In genomic region chr2:27983093-27983492, GRCm38 (mm10) we compare ENCODE assay signal across 27 mouse cellular contexts.
A peak's percentile ranks its signal among the peaks of the same experiment; 100 is the strongest.
DNase-seq lines count a peak whose midpoint lies in the region; ATAC-seq and TF ChIP-seq lines count a peak whose summit lies in the region.
"Had no signal": no experiment of that assay in that cellular context is flagged by ENCODE, and none has a peak within 500 bp of the region (broad histone marks: within the 10 kb centered on the region; RNA-seq: fewer than 3 reads in every experiment).

No protein-coding gene starts in this region.

- H3K4me3 ChIP-seq in stomach, embryonic 15.5 days (replicated peaks), result no peak overlapping the region
- no peak overlapping the region for H3K4me3 ChIP-seq in stomach, postnatal 0 days (ENCODE audit: low read depth, low read length)
- H3K4me3 ChIP-seq in liver, embryonic 15.5 days (replicated peaks), result no peak overlapping the region
- H3K4me3 ChIP-seq: gastrocnemius, adult 2 months; heart, embryonic 15.5 days; hindbrain, embryonic 12.5 days; limb, embryonic 10.5 days; limb, embryonic 15.5 days; lung, embryonic 15.5 days; midbrain, embryonic 10.5 days; midbrain, embryonic 15.5 days had no signal

- DNase-seq in adrenal gland, adult 2 months, result peak; percentile 22
- DNase-seq in adrenal gland, postnatal 14 days, result no peak
- DNase-seq in stomach, postnatal 0 days (ENCODE audit: low spot score), result no peak
- DNase-seq in urinary bladder, postnatal 36 days (ENCODE audit: low spot score in 2 of 2), result no peak
- no peak for DNase-seq in ovary, postnatal 10 days (ENCODE audit: low spot score)
- no peak for DNase-seq in cerebellum, postnatal 14 days
- DNase-seq: adrenal gland, postnatal 25 days; cerebellum, postnatal 36 days; gastrocnemius, adult 2 months; gastrocnemius, postnatal 36 days; heart, postnatal 36 days; kidney, adult 8-10 months; layer of hippocampus, adult 9-11 months; spleen, adult 18-20 months; thymus, adult 2 months; thymus, postnatal 4 days had no signal

- H3K27ac ChIP-seq in stomach, embryonic 15.5 days, result 0 out of 2 replicates have a peak overlapping the region, but pooled peaks have one; percentile 4
- H3K27ac ChIP-seq in stomach, postnatal 0 days (replicated peaks), result no peak overlapping the region
- H3K27ac ChIP-seq in liver, embryonic 15.5 days (replicated peaks), result peak overlapping the region; percentile 98
- H3K27ac ChIP-seq: gastrocnemius, adult 2 months; heart, embryonic 15.5 days; hindbrain, embryonic 12.5 days; kidney, postnatal 0 days; limb, embryonic 15.5 days; midbrain, embryonic 15.5 days had no signal

- no peaks in the 10 kb centered on the region for H3K9me3 ChIP-seq in stomach, embryonic 15.5 days
- no peaks in the 10 kb centered on the region for H3K9me3 ChIP-seq in stomach, postnatal 0 days (ENCODE audit: control insufficient read depth, low read length)
- no peaks in the 10 kb centered on the region for H3K9me3 ChIP-seq in liver, embryonic 15.5 days (replicated peaks)
- H3K9me3 ChIP-seq: heart, embryonic 15.5 days; hindbrain, embryonic 12.5 days; limb, embryonic 10.5 days; limb, embryonic 15.5 days; lung, embryonic 15.5 days; midbrain, embryonic 10.5 days; midbrain, embryonic 15.5 days had no signal

- peaks cover 15% of the 10 kb centered on the region; the same call in 1 of the 2 replicates for H3K4me1 ChIP-seq in stomach, embryonic 15.5 days
- H3K4me1 ChIP-seq in stomach, postnatal 0 days (replicated peaks; ENCODE audit: control insufficient read depth, insufficient read depth), result peaks cover 4% of the 10 kb centered on the region; the same call in 1 of the 2 replicates
- peaks cover 98% of the 10 kb centered on the region for H3K4me1 ChIP-seq in liver, embryonic 15.5 days (replicated peaks)
- H3K4me1 ChIP-seq: heart, embryonic 15.5 days; hindbrain, embryonic 12.5 days; limb, embryonic 10.5 days; limb, embryonic 15.5 days; midbrain, embryonic 10.5 days had no signal

- no peak for TF ChIP-seq EP300 in stomach, postnatal 0 days (optimal IDR thresholded peaks at IDR 0.05)

- H3K36me3 ChIP-seq in stomach, embryonic 15.5 days, result peaks cover 27% of the 10 kb centered on the region; the same call in 1 of the 2 replicates
- H3K36me3 ChIP-seq in stomach, postnatal 0 days (ENCODE audit: control insufficient read depth, insufficient read depth, low read length), result peaks cover 6% of the 10 kb centered on the region
- no peaks in the 10 kb centered on the region for H3K36me3 ChIP-seq in liver, embryonic 15.5 days (replicated peaks)
- H3K36me3 ChIP-seq: hindbrain, embryonic 12.5 days; midbrain, embryonic 15.5 days had no signal

- no peak overlapping the region for H3K9ac ChIP-seq in stomach, embryonic 15.5 days
- H3K9ac ChIP-seq in stomach, postnatal 0 days (ENCODE audit: low read length), result no peak overlapping the region
- 0 out of 2 replicates have a peak overlapping the region, but pooled peaks have one; percentile 46 for H3K9ac ChIP-seq in liver, embryonic 15.5 days
- H3K9ac ChIP-seq: heart, embryonic 15.5 days; hindbrain, embryonic 12.5 days; limb, embryonic 15.5 days; lung, embryonic 15.5 days; midbrain, embryonic 15.5 days had no signal

- no peaks in the 10 kb centered on the region for H3K27me3 ChIP-seq in stomach, embryonic 15.5 days (replicated peaks)
- H3K27me3 ChIP-seq in stomach, postnatal 0 days (ENCODE audit: control insufficient read depth, insufficient read depth, low read length), result no peaks in the 10 kb centered on the region
- H3K27me3 ChIP-seq in liver, embryonic 15.5 days, result no peaks in the 10 kb centered on the region
- H3K27me3 ChIP-seq: heart, embryonic 15.5 days; hindbrain, embryonic 12.5 days; limb, embryonic 15.5 days; lung, embryonic 15.5 days; midbrain, embryonic 15.5 days had no signal

- H3K4me2 ChIP-seq in stomach, embryonic 15.5 days, result no peak overlapping the region
- H3K4me2 ChIP-seq in stomach, postnatal 0 days (replicated peaks; ENCODE audit: low read depth), result no peak overlapping the region
- H3K4me2 ChIP-seq in liver, embryonic 15.5 days, result peak overlapping the region; percentile 70; the same call in 1 of the 2 replicates
- H3K4me2 ChIP-seq: heart, embryonic 15.5 days; hindbrain, embryonic 12.5 days; limb, embryonic 15.5 days; lung, embryonic 15.5 days; midbrain, embryonic 15.5 days had no signal

- no peak for ATAC-seq in stomach, embryonic 15.5 days (ENCODE audit: insufficient read depth, low FRiP score, low read depth)
- no peak for ATAC-seq in stomach, postnatal 0 days (ENCODE audit: low FRiP score, low TSS enrichment)
- no peak for ATAC-seq in liver, embryonic 15.5 days (ENCODE audit: insufficient read depth)
- ATAC-seq: forebrain, embryonic 16.5 days; midbrain, embryonic 15.5 days had no signal

- no peak for TF ChIP-seq CTCF in stomach, postnatal 0 days (IDR thresholded peaks at IDR 0.05; ENCODE audit: low read depth)
